Mouse (Mus musculus) liver, adult 10 weeks (tissue): ENCODE results near the gene Gm9117. TPM values are rescaled to one million over a fixed set of nuclear protein-coding genes. Genes with fewer than 3 reads are reported as not detected.

Experiments
- polyA plus RNA-seq: library from polyadenylated mRNA; stranded (reverse); fragments of 350-450 nt; fragmentation: Illumina TruSeq; extraction: RNeasy Lipid Tissue Mini Kit (QIAGEN cat#74804); gene quantifications from one replicate; pipeline ENCODE4 v1.2.3, GENCODE M21; 2014; ENCODE audit warnings: low read depth, low replicate concordance

Gm9117 gene
- not detected for polyA plus RNA-seq

DNA sequence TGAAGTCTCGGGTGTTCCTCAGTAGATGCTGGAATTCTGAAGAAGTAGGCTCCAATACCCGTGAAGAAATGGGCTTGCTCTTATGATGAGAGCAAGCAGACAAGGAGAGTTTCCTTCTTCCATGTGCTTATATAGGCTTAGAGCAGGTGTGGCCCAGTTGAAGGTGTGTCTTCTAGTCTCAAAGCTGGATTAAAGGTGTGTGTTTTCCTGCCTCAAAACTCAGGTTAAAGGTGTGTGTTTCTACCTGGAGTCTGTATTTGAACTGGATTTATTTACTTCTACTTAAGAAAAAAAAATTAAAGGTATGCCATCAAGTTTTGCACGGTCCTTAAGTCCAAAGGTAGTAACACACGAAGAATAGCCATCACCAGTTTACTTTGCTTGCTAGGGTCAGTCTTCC is at the start of gene Gm9117:
Gene Gm9117, minus strand, starts transcription at position 101 of the 400 bp plus-strand sequence.

GRCm38 (mm10) chr3:93961214-93961613 is 17.9 kb upstream of the Gm9117 start, which contains the start of gene Tdpoz5:
TSS of gene Tdpoz5 (minus strand) at chr3:93961314.

Other genes with a start within 250 kb of the Gm9117 start
- gene Gm5773, start 170.5 kb downstream of the Gm9117 start, polyA plus RNA-seq = not detected
- gene Tdpoz4, start 147.1 kb downstream of the Gm9117 start, polyA plus RNA-seq = not detected
- not detected for gene Tdpoz3, start 117.5 kb downstream of the Gm9117 start, polyA plus RNA-seq
- gene Tdpoz5, start 17.8 kb upstream of the Gm9117 start, polyA plus RNA-seq = not detected
- not detected for gene Gm9125, start 111.3 kb upstream of the Gm9117 start, polyA plus RNA-seq
- not detected for gene Gm10697, start 129.1 kb upstream of the Gm9117 start, polyA plus RNA-seq
- not detected for gene Gm10696, start 234.7 kb upstream of the Gm9117 start, polyA plus RNA-seq